ENCODE assay signal across 8 mouse cellular contexts in the genomic region with DNA sequence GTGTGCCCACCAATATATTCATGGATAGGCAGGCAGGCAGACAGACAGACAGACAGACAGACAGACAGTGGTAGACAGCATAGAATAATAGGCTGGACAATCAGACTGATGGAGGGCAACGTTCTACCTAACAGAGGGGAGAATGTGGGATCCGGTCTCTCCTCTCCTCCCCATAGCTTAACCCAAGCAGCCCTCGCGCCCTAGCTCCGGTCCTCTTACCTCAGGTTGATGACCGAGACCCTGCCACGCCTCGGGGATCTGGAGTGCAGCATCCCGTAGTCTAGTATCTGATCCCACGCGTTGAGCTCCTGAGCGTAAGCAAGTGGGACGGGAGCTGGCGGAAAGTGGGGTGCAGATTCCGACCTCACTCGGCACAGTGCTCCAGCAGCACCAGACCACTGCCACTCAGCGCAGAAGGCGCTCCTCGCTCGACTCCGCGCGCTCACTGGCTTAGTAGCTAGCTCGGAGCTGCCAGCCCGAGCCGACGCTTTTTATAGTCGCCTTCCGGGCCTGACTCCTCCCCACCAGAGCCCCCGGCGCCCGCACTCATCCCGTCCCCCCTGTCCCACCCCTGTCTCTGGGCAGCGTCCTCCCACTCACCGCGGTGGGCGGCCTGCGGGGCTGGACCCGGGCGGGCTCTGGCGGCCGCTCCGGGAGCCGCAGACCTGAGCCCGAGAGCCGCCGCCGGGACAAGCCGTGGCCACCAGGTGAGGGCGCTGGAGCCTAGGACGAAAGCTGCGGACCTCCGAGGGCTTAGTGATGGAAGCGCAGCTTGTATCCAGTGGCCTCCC. TPM values are rescaled to one million over a fixed set of nuclear protein-coding genes. Genes with fewer than 3 reads are reported as not detected.
DNase-seq lines count a peak whose midpoint lies in the region; ATAC-seq and TF ChIP-seq lines count a peak whose summit lies in the region.

A gene (minus strand): TSS at position 464 of the 791 bp plus-strand sequence.

- TF ChIP-seq POLR2A in cerebellum, adult 2 months (IDR thresholded peaks at IDR 0.05; ENCODE audit: borderline replicate concordance, insufficient read depth, low read length) = no peak
- no peak for TF ChIP-seq POLR2A in testis, adult 2 months (IDR thresholded peaks at IDR 0.05; ENCODE audit: control insufficient read depth, low read depth, low read length)

- under 1% methylated on average over 54 of the region's 54 CpGs for WGBS in cerebellum, adult 2 months
- WGBS in liver, embryonic 16.5 days (ENCODE audit: insufficient replicate concordance) = 3% methylated on average over 54 of the region's 54 CpGs
- WGBS in neural tube, embryonic 14.5 days = 3% methylated on average over 54 of the region's 54 CpGs

- intact Hi-C loops in heart, postnatal 36 days (cut with DNase I) = loop anchor here (1.0 to 2.0 kb wide), 3 partner anchors 67 to 270 kb away; no protein-coding TSS in a partner anchor

- DNase-seq in ES-CJ7 (ENCODE audit: low read depth, low spot score) = peak; percentile 57
- peak; percentile 89 to 94 for DNase-seq in cerebellum, adult 2 months
- peak; percentile 61 for DNase-seq in forelimb bud, embryonic 11.5 days (ENCODE audit: low read depth, low spot score)
- DNase-seq in heart, postnatal 36 days = peak; percentile 76 to 81
- peak; percentile 80 to 91 for DNase-seq in layer of hippocampus, adult 18-20 months (ENCODE audit: low spot score in 2 of 2)

- no peaks in the 10 kb centered on the region for H3K36me3 ChIP-seq in liver, embryonic 16.5 days (ENCODE audit: control insufficient read depth, insufficient read depth)
- H3K36me3 ChIP-seq in neural tube, embryonic 14.5 days (ENCODE audit: control insufficient read depth, insufficient read depth, low read length) = no peaks in the 10 kb centered on the region
- H3K36me3 ChIP-seq in testis, adult 2 months (ENCODE audit: control insufficient read depth, insufficient read depth, low read length) = no peaks in the 10 kb centered on the region

- peak within 1 kb of the TSS; percentile 74 for H3K4me3 ChIP-seq in cerebellum, adult 2 months (replicated peaks; ENCODE audit: insufficient read depth, low read depth, low read length)
- H3K4me3 ChIP-seq in liver, embryonic 16.5 days (ENCODE audit: low read depth, low read length) = peak within 1 kb of the TSS; percentile 28; the same call in 1 of the 2 replicates
- peak within 1 kb of the TSS; percentile 44 for H3K4me3 ChIP-seq in neural tube, embryonic 14.5 days (ENCODE audit: low read depth, low read length)
- H3K4me3 ChIP-seq in testis, adult 2 months (ENCODE audit: control insufficient read depth, low read depth, low read length) = peak within 1 kb of the TSS; percentile 2

- ATAC-seq in liver, embryonic 16.5 days (ENCODE audit: low read depth) = peak; percentile 32
- peak; percentile 90 for ATAC-seq in neural tube, embryonic 14.5 days (ENCODE audit: low read depth)

- peak within 1 kb of the TSS; percentile 23 for H3K27ac ChIP-seq in cerebellum, adult 2 months (ENCODE audit: insufficient read depth, low read length)
- H3K27ac ChIP-seq in liver, embryonic 16.5 days (ENCODE audit: low read length) = no peak within 1 kb of the TSS
- H3K27ac ChIP-seq in neural tube, embryonic 14.5 days (ENCODE audit: low read depth, low read length) = no peak within 1 kb of the TSS
- H3K27ac ChIP-seq in testis, adult 2 months (ENCODE audit: control insufficient read depth, insufficient read depth, low read depth, low read length) = no peak within 1 kb of the TSS

- no peaks in the 10 kb centered on the region for H3K9me3 ChIP-seq in liver, embryonic 16.5 days (replicated peaks; ENCODE audit: control insufficient read depth, low read length)
- H3K9me3 ChIP-seq in neural tube, embryonic 14.5 days (ENCODE audit: control insufficient read depth, low read length) = no peaks in the 10 kb centered on the region

- no peaks in the 10 kb centered on the region for H3K4me1 ChIP-seq in cerebellum, adult 2 months (ENCODE audit: control insufficient read depth, insufficient read depth, low read length)
- no peaks in the 10 kb centered on the region for H3K4me1 ChIP-seq in liver, embryonic 16.5 days (ENCODE audit: control insufficient read depth, low read depth, low read length)
- peaks cover 10% of the 10 kb centered on the region for H3K4me1 ChIP-seq in neural tube, embryonic 14.5 days (ENCODE audit: control insufficient read depth, insufficient read depth, low read length)
- peaks cover 7% of the 10 kb centered on the region for H3K4me1 ChIP-seq in testis, adult 2 months (ENCODE audit: control insufficient read depth, insufficient read depth, low read length)

- no peak within 1 kb of the TSS for H3K9ac ChIP-seq in liver, embryonic 16.5 days (ENCODE audit: low read depth, low read length)
- peak within 1 kb of the TSS; percentile 53 for H3K9ac ChIP-seq in neural tube, embryonic 14.5 days (replicated peaks; ENCODE audit: low read depth, low read length)

- H3K4me2 ChIP-seq in liver, embryonic 16.5 days (ENCODE audit: low read depth, low read length) = peak within 1 kb of the TSS; percentile 50
- H3K4me2 ChIP-seq in neural tube, embryonic 14.5 days (ENCODE audit: low read depth, low read length) = peak within 1 kb of the TSS; percentile 87

- TF ChIP-seq CTCF in cerebellum, adult 2 months (IDR thresholded peaks at IDR 0.05; ENCODE audit: borderline replicate concordance, insufficient read depth, low read depth, low read length) = peak; percentile 67
- TF ChIP-seq CTCF in testis, adult 2 months (IDR thresholded peaks at IDR 0.05; ENCODE audit: control insufficient read depth, insufficient read depth, insufficient replicate concordance, low read depth, low read length) = peak; percentile 28; the same call in 1 of the 2 replicates

- no peaks in the 10 kb centered on the region for H3K27me3 ChIP-seq in cerebellum, adult 2 months (ENCODE audit: control insufficient read depth, insufficient read depth, low read length)
- peaks cover 32% of the 10 kb centered on the region for H3K27me3 ChIP-seq in liver, embryonic 16.5 days (ENCODE audit: control insufficient read depth, insufficient read depth, low read depth, low read length)
- H3K27me3 ChIP-seq in neural tube, embryonic 14.5 days (ENCODE audit: control insufficient read depth, insufficient read depth, low read length) = peaks cover 8% of the 10 kb centered on the region
- H3K27me3 ChIP-seq in testis, adult 2 months (ENCODE audit: control insufficient read depth, insufficient read depth, low read length) = no peaks in the 10 kb centered on the region

RNA-seq across cellular contexts. Expression of the gene that starts here (rescaled TPM):
- 5.4 and 6.8 TPM in 2 replicates for polyA plus RNA-seq in cerebellum, adult 2 months (2012; rRNA removed)
- total RNA-seq in heart, postnatal 36 days (2021) = under 1 TPM in 1 of 2 experiments, not detected in 1; 0.14 TPM
- 10 to 100 TPM; 18.3 to 19.5 TPM for total RNA-seq in layer of hippocampus, adult 18-20 months (2021)
- polyA plus RNA-seq in liver, embryonic 16.5 days (2015; fragmentation: Nextera tagmentation; extraction: Ambion mirVana) = 0.04 TPM in 1 of 2 replicates, not detected in the other
- 1.1 TPM in 2 replicates for polyA plus RNA-seq in neural tube, embryonic 14.5 days (2014; fragmentation: Nextera tagmentation; extraction: Ambion mirVana)
- polyA plus RNA-seq in testis, adult 2 months (2012; rRNA removed) = 7.0 and 7.2 TPM in 2 replicates

Comparison
In these comparisons a context has a peak if more than half of its experiments do, and no peak if none do; other contexts are left out.
1. RNA of the gene that starts here (total RNA-seq): 18.3 to 19.5 TPM in layer of hippocampus, adult 18-20 months; 0.14 TPM in heart, postnatal 36 days; every median in the first group is over 10 times any median in the second.
2. Peak in DNase-seq in heart, postnatal 36 days; RNA of the gene not detected or under 1 TPM.
3. Peak in ATAC-seq, H3K4me3 ChIP-seq and H3K4me2 ChIP-seq in liver, embryonic 16.5 days; RNA of the gene not detected or under 1 TPM.
4. H3K4me3 ChIP-seq: peak in every context shown above with its lines; median percentile 74 in cerebellum, adult 2 months; 44 in neural tube, embryonic 14.5 days; 28 in liver, embryonic 16.5 days; 2 in testis, adult 2 months.
5. Peak in every context shown above with its lines, with median percentiles within 50 percentile points of each other: DNase-seq.